Mouse (Mus musculus) kidney, adult 2 months (tissue): ENCODE results near the gene Hepacam2.

Experiments used
- CTCF ChIP-seq: fragments of 200-500 bp; conservative IDR thresholded peaks from 2 replicates; pipeline ENCODE4 v1.5.1; 2011; ENCODE audit warnings: low read depth, mild to moderate bottlenecking, control low read depth, low read length, moderate library complexity, mixed read lengths; ENCODE audit not compliant: insufficient read depth, insufficient read length
- POLR2A ChIP-seq: fragments of 200-500 bp; IDR thresholded peaks from one replicate; pipeline ENCODE4 v1.6.1; 2011; ENCODE audit warnings: low read depth, low read length, control low read depth

DNA sequence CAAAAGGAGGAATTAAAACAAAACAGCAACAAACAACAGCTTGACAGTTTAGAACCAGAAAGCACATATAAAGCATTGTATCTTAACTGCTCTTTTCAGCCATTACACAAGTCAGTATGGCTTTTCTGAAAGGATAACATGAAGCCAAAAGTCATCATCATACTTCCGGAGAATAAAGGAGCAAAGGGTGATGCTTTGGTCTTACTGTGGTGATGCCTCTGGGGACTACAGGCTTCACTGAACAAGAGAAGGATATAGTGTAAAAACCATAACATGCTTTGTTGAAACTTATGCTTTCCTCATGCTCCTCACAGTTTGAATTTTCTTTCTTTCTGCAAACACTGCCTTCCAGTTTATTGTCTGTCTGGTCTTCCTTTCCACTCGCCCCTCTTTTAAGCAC is 34.5 kb downstream of the Hepacam2 start:
- TF ChIP-seq CTCF (no peak), POLR2A (no peak)
